Mouse (Mus musculus) E14TG2a.4 (cell line): ENCODE measurements around the gene Anks4b.

Experiments used
- CTCF ChIP-seq: conservative IDR thresholded peaks from 2 replicates; pipeline ENCODE4 v1.5.1; 2014; ENCODE audit warnings: low read length
- POU5F1 ChIP-seq: IDR thresholded peaks from 2 replicates; pipeline ENCODE4 v1.6.1; 2014; ENCODE audit warnings: low read length, borderline replicate concordance

DNA sequence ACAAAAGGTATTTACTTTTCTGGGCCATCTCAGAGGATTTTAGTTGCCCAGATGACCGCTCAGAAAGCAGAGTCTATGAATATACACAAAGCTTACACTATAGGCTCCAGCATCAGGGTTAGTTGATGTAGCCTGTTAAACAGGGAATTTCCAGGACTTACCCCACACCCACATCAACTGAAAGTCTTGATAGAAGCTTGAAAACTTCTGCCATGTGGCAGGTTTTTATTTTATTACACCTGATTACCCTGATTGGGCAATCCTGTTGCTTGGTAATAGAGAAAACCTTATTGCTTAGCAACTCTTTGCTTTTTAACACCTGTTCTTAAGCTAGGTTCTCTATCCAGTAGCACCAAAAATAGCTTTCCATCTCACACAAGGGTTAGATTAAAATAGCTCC lies 30.9 kb upstream of the Anks4b start:
- TF ChIP-seq CTCF (no peak), POU5F1 (no peak)
